8 mouse cellular contexts compared by ENCODE assay signal in the genomic region with DNA sequence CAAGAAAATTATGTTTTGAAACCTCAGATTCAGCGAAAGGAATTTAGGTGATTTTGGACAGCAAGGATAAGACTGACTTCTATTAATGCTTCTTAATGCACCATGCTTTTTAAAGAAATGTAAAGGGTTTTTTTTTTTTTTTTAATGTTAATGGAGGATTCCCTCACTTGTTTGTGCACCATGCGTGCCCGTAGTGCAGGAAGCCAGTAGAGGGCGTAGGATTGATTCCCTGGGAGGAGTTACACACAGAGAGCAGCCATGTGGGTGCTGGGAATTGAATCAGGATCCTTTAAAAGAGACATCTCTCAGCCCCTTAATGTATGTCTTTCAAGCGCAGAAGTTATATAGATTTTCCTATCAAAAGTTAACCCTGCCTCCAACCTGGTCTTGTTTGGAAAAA. TPM values are rescaled to one million over a fixed set of nuclear protein-coding genes. Genes with fewer than 3 reads are reported as not detected.
A peak's percentile ranks its signal among the peaks of the same experiment; 100 is the strongest.
DNase-seq lines count a peak whose midpoint lies in the region; ATAC-seq lines count a peak whose summit lies in the region.

No protein-coding gene starts in this region.

- ATAC-seq in heart, embryonic 12.5 days (ENCODE audit: insufficient number of reproducible peaks, low FRiP score) = no peak
- peak; percentile 49; the same call in 1 of the 2 replicates for ATAC-seq in megakaryocyte-erythroid progenitor cell, adult 5-6 weeks (replicated peaks; ENCODE audit: low FRiP score, low TSS enrichment, poor library complexity, severe bottlenecking)

- H3K9me3 ChIP-seq in heart, embryonic 12.5 days (replicated peaks) = no peaks in the 10 kb centered on the region

- H3K4me1 ChIP-seq in heart, embryonic 12.5 days (replicated peaks) = peaks cover 12% of the 10 kb centered on the region

- H3K36me3 ChIP-seq in heart, embryonic 12.5 days = peaks cover 13% of the 10 kb centered on the region

- H3K27ac ChIP-seq in heart, embryonic 12.5 days (ENCODE audit: poor library complexity, severe bottlenecking) = peak overlapping the region; percentile 96

- WGBS in heart, embryonic 12.5 days = 14% methylated on average over 5 of the region's 5 CpGs

- H3K4me2 ChIP-seq in heart, embryonic 12.5 days = peak overlapping the region; percentile 68

- H3K9ac ChIP-seq in heart, embryonic 12.5 days = peak overlapping the region; percentile 97

- DNase-seq in kidney, adult 11 months = peak; percentile 32
- DNase-seq in kidney, adult 18-20 months = no peak
- peak; percentile 48 for DNase-seq in c-Kit-positive CD71-positive TER-119-negative erythroid progenitor cells, embryonic 14.5 days (ENCODE audit: low read depth)
- peak; percentile 26 to 52 for DNase-seq in kidney, postnatal 25 days
- DNase-seq in thymus, postnatal 0 days (ENCODE audit: low spot score) = peak; percentile 38
- DNase-seq in right cerebral cortex, adult 18-20 months = no peak

- peak overlapping the region; percentile 96 for H3K4me3 ChIP-seq in heart, embryonic 12.5 days

- H3K27me3 ChIP-seq in heart, embryonic 12.5 days (replicated peaks) = no peaks in the 10 kb centered on the region

RNA-seq across cellular contexts. Expression of gene Herc4, which starts 1.1 kb away (rescaled TPM):
- polyA plus RNA-seq in heart, embryonic 12.5 days (2016; fragmentation: Nextera tagmentation; extraction: Ambion mirVana) = 29.9 and 32.1 TPM in 2 replicates
- 78.6 and 81.4 TPM in 2 replicates for total RNA-seq in megakaryocyte-erythroid progenitor cell, adult 5-6 weeks (2014; fragmentation: Nextera tagmentation)
- 62.7 and 77.5 TPM in 2 replicates for total RNA-seq in megakaryocyte-erythroid progenitor cell, adult 5-6 weeks (2017)
- 34.5 and 43.3 TPM in 2 replicates for polyA plus RNA-seq in thymus, postnatal 0 days (2015; fragmentation: Nextera tagmentation; extraction: Ambion mirVana)

RNA-seq across cellular contexts. Expression of gene Mypn, which starts 41.0 kb away (rescaled TPM):
- polyA plus RNA-seq in heart, embryonic 12.5 days (2016; fragmentation: Nextera tagmentation; extraction: Ambion mirVana) = 6.3 and 7.2 TPM in 2 replicates
- not detected in 2 replicates for total RNA-seq in megakaryocyte-erythroid progenitor cell, adult 5-6 weeks (2014; fragmentation: Nextera tagmentation)
- not detected in 2 replicates for total RNA-seq in megakaryocyte-erythroid progenitor cell, adult 5-6 weeks (2017)
- 0.04 and 0.08 TPM in 2 replicates for polyA plus RNA-seq in thymus, postnatal 0 days (2015; fragmentation: Nextera tagmentation; extraction: Ambion mirVana)

Comparison
In these comparisons a context has a peak if more than half of its experiments do, and no peak if none do; other contexts are left out.
1. DNase-seq: peak in kidney, adult 11 months (single experiment), c-Kit-positive CD71-positive TER-119-negative erythroid progenitor cells, embryonic 14.5 days (single experiment), kidney, postnatal 25 days (2 of 2) and thymus, postnatal 0 days (single experiment); none in kidney, adult 18-20 months (single experiment) and right cerebral cortex, adult 18-20 months (single experiment).